Mouse (Mus musculus) forebrain, postnatal 0 days (tissue): ENCODE results near the gene Pmfbp1. TPM values are rescaled to one million over a fixed set of nuclear protein-coding genes. Genes with fewer than 3 reads are reported as not detected.
A peak's percentile ranks its signal among the peaks of the same experiment; 100 is the strongest.
"Not testable (repeated sequence)": the region's sequence is repeated elsewhere in the genome, so short reads cannot be mapped to it uniquely, and the experiment has no call there.

Experiments used
- ATAC-seq: fragments of 200-750 bp; cut with Nextera tagmentation; 2 replicates; pipeline ENCODE4 v1.8.0; 2017; ENCODE audit warnings: mild to moderate bottlenecking, moderate library complexity
- DNase-seq: peaks from one replicate; pipeline ENCODE4 v3.0.0-alpha.2; 2015
- H3K27ac ChIP-seq: fragments of 300-500 bp; sonication (generic); 2 replicates; pipeline ENCODE4 v1.5.1; 2014; ENCODE audit warnings: low read depth, mild to moderate bottlenecking, antibody characterized with exemption, low read length, moderate library complexity, mixed read lengths
- H3K27me3 ChIP-seq: fragments of 300-500 bp; sonication (generic); 2 replicates; pipeline ENCODE4 v1.6.1; 2014; ENCODE audit warnings: mild to moderate bottlenecking, low read length, mixed read lengths; ENCODE audit not compliant: insufficient read depth
- H3K36me3 ChIP-seq: fragments of 300-500 bp; sonication (generic); 2 replicates; pipeline ENCODE4 v1.6.1; 2014; ENCODE audit warnings: mild to moderate bottlenecking, moderate library complexity; ENCODE audit not compliant: insufficient read depth
- H3K4me1 ChIP-seq: fragments of 300-500 bp; sonication (generic); 2 replicates; pipeline ENCODE4 v1.6.1; 2014; ENCODE audit warnings: antibody characterized with exemption; ENCODE audit not compliant: insufficient read depth
- H3K4me2 ChIP-seq: fragments of 300-500 bp; sonication (generic); 2 replicates; pipeline ENCODE4 v1.6.1; 2014; ENCODE audit warnings: low read depth, mild to moderate bottlenecking, moderate library complexity
- H3K4me3 ChIP-seq: fragments of 300-500 bp; sonication (generic); 2 replicates; pipeline ENCODE4 v1.5.1; 2014; ENCODE audit warnings: low read depth, low read length, mixed read lengths
- H3K9ac ChIP-seq: fragments of 300-500 bp; sonication (generic); 2 replicates; pipeline ENCODE4 v1.6.1; 2014; ENCODE audit warnings: mild to moderate bottlenecking
- H3K9me3 ChIP-seq: fragments of 300-500 bp; sonication (generic); 2 replicates; pipeline ENCODE4 v1.6.1; 2016; ENCODE audit warnings: low read length
- CTCF ChIP-seq: sonication (generic); IDR thresholded peaks from 2 replicates; pipeline ENCODE4 v1.5.1; 2016; ENCODE audit warnings: antibody characterized with exemption, control low read depth, low read depth
- WGBS: fragments of 180-500 bp; shearing (Covaris S2); extraction: QIAGEN DNeasy Blood & Tissue Kit; methylation state at CpG from one replicate; pipeline ENCODE4 v1.1.7; 2014; 5-methylcytosine and 5-hydroxymethylcytosine counted together
- polyA plus RNA-seq: library from polyadenylated mRNA; unstranded; fragments of >200 nt; fragmentation: Nextera tagmentation; extraction: Ambion mirVana; gene quantifications from 2 replicates; pipeline ENCODE4 v1.2.1, GENCODE M21; 2015
- total RNA-seq: library from RNA; depleted of rRNA; stranded (reverse); fragments of >200 nt; gene quantifications from 2 replicates; pipeline ENCODE4 v1.2.3, GENCODE M21; 2014; rRNA removed

The Pmfbp1 gene
- total RNA-seq (0.38 and 2.2 TPM in 2 replicates), polyA plus RNA-seq (0.08 and 0.25 TPM in 2 replicates)

DNA sequence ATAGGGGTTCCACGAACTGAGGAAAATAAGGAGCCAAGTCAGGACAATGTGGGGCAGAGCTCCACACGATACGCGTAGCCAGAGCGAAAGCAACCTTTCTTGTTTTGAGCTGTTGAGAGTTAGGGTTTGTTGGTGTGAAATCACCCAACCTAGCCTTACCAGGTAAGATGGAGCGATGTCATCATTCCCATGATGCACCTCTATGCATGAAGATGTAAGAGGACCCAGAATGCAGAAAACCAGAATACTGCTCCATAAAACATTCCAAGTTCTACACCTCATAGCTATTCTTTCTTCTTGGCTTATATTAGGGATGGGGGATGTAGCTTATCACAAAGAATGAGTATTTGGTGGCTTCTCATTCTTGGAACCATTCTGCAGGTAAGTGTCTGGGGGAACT is at the start of gene Pmfbp1:
Pmfbp1 (plus strand) TSS at position 301 of the 400 bp plus-strand sequence.
- ATAC-seq (no peak), DNase-seq (no peak)
- Histone ChIP-seq H3K4me3 (no peak within 1 kb of the TSS), H3K4me1 (no peaks in the 10 kb centered on the region), H3K9me3 (no peaks in the 10 kb centered on the region), H3K27me3 (no peaks in the 10 kb centered on the region), H3K36me3 (no peaks in the 10 kb centered on the region), H3K9ac (no peak within 1 kb of the TSS), H3K27ac (no peak within 1 kb of the TSS), H3K4me2 (no peak within 1 kb of the TSS)
- 94% methylated on average over 6 of the region's 6 CpGs for WGBS
- no peak for TF ChIP-seq CTCF

DNA sequence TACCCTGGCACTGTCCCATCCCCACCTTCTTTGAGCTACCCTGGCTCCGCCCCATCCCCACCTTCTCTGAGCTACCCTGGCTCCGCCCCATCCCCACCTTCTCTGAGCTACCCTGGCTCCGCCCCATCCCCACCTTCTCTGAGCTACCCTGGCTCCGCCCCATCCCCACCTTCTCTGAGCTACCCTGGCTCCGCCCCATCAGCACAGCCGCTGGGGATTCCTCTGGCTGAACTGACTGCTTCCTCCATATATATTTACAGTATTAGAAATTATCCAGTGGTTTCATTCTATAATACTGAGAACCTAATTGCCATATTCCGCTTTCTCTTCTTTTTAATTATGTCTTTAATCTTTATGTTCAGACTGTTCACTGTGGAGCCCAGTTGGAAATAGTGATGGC is 46.9 kb upstream of the Pmfbp1 start:
- not testable (repeated sequence) for H3K27ac ChIP-seq, H3K36me3 ChIP-seq, H3K4me1 ChIP-seq, H3K4me2 ChIP-seq, H3K9me3 ChIP-seq, H3K4me3 ChIP-seq, ATAC-seq, H3K9ac ChIP-seq, H3K27me3 ChIP-seq, DNase-seq
- 51% methylated on average over 6 of the region's 7 CpGs for WGBS

DNA sequence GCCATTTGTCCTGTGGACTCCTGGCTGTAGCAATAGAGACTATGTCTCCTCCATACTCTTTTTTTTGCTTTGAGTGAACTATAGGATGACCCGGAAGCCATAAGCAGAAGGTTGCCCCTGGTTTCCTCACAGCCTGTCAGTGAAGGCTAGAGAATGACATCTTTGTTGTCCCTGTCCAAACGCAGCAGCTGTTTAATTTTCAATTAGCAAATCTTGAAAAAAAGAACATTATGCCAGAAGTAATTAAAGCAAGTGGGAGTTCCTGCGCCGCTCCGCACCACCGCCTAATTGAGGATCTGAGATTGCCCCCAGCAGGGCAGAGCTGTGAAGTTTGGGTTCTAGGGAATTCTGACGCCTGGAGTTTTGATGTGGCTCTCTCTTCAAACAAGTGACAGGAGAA is 42.8 kb upstream of the Pmfbp1 start:
- DNase-seq (no peak), ATAC-seq (peak; percentile 32)
- no peaks in the 10 kb centered on the region for H3K9me3 ChIP-seq
- H3K27me3 ChIP-seq: no peaks in the 10 kb centered on the region
- no peak overlapping the region for H3K9ac ChIP-seq
- H3K4me1 ChIP-seq: no peaks in the 10 kb centered on the region
- H3K27ac ChIP-seq: no peak overlapping the region
- H3K36me3 ChIP-seq: no peaks in the 10 kb centered on the region
- no peak overlapping the region for H3K4me3 ChIP-seq
- no peak for TF ChIP-seq CTCF
- H3K4me2 ChIP-seq: no peak overlapping the region
- WGBS: 18% methylated on average over 7 of the region's 7 CpGs

DNA sequence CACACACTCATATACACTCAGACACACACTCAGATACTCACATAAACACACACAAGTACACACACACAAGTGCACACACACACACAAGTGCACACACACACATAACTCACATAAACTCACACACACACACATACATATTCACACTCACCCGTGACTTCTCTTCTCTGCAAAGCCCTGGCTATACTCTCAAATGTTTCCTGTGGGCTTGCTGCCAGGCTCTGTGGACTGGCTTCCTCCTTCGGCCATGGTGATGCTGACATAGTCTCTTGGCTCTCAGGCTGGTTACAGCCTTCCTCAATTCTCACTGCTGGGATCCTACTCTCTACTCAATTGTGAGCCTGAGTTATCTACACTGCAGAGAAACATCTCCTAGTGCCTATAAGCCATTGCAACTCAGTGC is 38.7 kb upstream of the Pmfbp1 start:
- no peak overlapping the region for H3K27ac ChIP-seq
- H3K4me1 ChIP-seq: no peaks in the 10 kb centered on the region
- no peaks in the 10 kb centered on the region for H3K9me3 ChIP-seq
- no peaks in the 10 kb centered on the region for H3K27me3 ChIP-seq
- H3K4me3 ChIP-seq: no peak overlapping the region
- no peak overlapping the region for H3K4me2 ChIP-seq
- DNase-seq (no peak), ATAC-seq (no peak)
- WGBS: 70% methylated on average over 2 of the region's 2 CpGs
- H3K36me3 ChIP-seq: no peaks in the 10 kb centered on the region
- no peak for TF ChIP-seq CTCF
- H3K9ac ChIP-seq: no peak overlapping the region

DNA sequence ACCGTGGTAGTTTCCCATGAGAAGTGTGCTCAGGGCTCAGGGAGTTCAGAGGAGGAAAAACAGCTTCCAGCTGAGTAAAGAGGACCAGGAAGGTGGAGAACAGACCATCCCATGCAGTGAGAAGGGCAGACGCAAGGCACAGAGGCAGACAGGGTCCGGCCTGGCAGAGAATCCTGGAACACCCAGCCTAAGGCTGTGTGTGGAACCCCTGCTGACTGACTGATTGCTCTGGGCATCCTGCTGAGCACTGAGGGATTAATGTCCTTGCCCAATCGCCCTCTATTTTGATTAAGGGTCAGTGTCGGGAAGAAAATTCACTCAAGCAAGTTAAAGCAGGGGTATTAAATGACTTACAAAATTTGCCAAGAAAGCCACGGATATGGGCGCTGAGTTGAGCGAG is 36.4 kb upstream of the Pmfbp1 start:
- Histone ChIP-seq H3K27ac (no peak overlapping the region), H3K9me3 (no peaks in the 10 kb centered on the region), H3K4me3 (no peak overlapping the region), H3K4me2 (no peak overlapping the region), H3K36me3 (no peaks in the 10 kb centered on the region), H3K9ac (no peak overlapping the region), H3K27me3 (no peaks in the 10 kb centered on the region), H3K4me1 (no peaks in the 10 kb centered on the region)
- no peak for ATAC-seq
- no peak for DNase-seq
- TF ChIP-seq CTCF: no peak
- WGBS: 49% methylated on average over 8 of the region's 8 CpGs

DNA sequence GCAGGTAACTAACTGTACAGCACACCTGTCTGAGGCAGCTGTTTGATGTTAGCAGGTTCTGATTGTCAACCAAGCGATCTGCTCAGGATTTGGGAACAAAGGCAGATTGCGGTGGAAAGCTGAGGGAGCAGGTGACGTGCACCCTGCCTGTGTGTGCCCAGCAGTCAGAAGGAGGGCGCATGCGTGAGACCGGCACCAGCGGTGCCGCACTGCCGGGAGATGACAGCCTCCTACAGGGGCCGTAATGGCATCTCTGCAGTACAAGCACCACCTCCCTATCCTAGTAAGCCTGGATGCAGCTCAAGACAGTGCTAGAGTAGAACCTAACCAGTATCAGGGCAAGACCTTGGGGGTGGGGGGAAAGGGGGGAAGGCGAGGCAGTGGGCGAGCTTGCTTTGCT is 35.2 kb upstream of the Pmfbp1 start:
- H3K9me3 ChIP-seq: no peaks in the 10 kb centered on the region
- peaks cover 7% of the 10 kb centered on the region for H3K4me1 ChIP-seq
- H3K4me3 ChIP-seq: no peak overlapping the region
- peak; percentile 23; the same call in 1 of the 2 replicates for ATAC-seq
- no peak overlapping the region for H3K27ac ChIP-seq
- H3K36me3 ChIP-seq: no peaks in the 10 kb centered on the region
- no peaks in the 10 kb centered on the region for H3K27me3 ChIP-seq
- WGBS: 75% methylated on average over 12 of the region's 12 CpGs
- H3K9ac ChIP-seq: no peak overlapping the region
- DNase-seq: no peak
- TF ChIP-seq CTCF: no peak
- H3K4me2 ChIP-seq: 0 out of 2 replicates have a peak overlapping the region, but pooled peaks have one; percentile 5

DNA sequence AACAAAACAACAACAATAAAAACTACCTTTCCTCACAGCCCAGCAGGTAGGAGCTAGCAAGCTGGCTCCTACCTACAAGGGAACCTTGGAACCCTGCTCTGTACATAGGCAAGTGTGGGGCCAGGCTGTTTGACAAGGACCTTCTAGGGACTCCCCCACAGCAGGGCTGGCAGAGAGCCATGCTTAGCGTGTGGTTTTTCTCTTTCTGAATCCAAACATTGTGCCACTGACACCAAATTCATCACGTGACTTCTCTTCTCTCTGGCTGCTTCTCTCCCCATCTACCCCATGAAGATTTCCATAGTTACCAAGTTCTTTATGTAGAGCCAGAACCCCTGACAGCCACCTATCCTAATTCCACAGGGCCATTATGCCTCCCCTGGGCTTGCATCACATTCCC is 30.8 kb upstream of the Pmfbp1 start:
- H3K9me3 ChIP-seq: no peaks in the 10 kb centered on the region
- no peak overlapping the region; the same call in 1 of the 2 replicates for H3K27ac ChIP-seq
- H3K9ac ChIP-seq: no peak overlapping the region
- 3% methylated on average over 2 of the region's 2 CpGs for WGBS
- H3K4me1 ChIP-seq: peaks cover 39% of the 10 kb centered on the region
- no peak overlapping the region for H3K4me2 ChIP-seq
- no peak overlapping the region for H3K4me3 ChIP-seq
- no peaks in the 10 kb centered on the region for H3K36me3 ChIP-seq
- DNase-seq (no peak), ATAC-seq (no peak)
- no peaks in the 10 kb centered on the region for H3K27me3 ChIP-seq
- TF ChIP-seq CTCF: no peak
